Mouse (Mus musculus) left cerebral cortex, postnatal 4 days (tissue): ENCODE measurements around the gene Snx25. TPM values are rescaled to one million over a fixed set of nuclear protein-coding genes. Genes with fewer than 3 reads are reported as not detected.
A peak's percentile ranks its signal among the peaks of the same experiment; 100 is the strongest.

Experiments used
- DNase-seq: peaks from one replicate; pipeline ENCODE4 v3.0.0-alpha.2; 2022
- intact Hi-C: fragments of 180-260 bp; cut with DNase I; formaldehyde crosslinking; loops from one replicate; pipeline ENCODE4 v1.15.1; 2025
- total RNA-seq, 2 experiments: library from RNA; stranded (reverse); gene quantifications; 2 replicates each; pipeline ENCODE4 v1.2.3; 2021

Gene Snx25
- 10 to 100 TPM; 33.8 to 36.2 TPM for total RNA-seq

GRCm38 (mm10) chr8:46152064-46153031 is at the start of gene Snx25:
Gene Snx25 (minus strand): TSS chr8:46152159.
- intact Hi-C loops = no loop called here
- peak; percentile 92 for DNase-seq

GRCm38 (mm10) chr8:46197673-46198072 is 45.7 kb upstream of the Snx25 start:
- DNase-seq = no peak
- intact Hi-C loops = no loop called here

- intact Hi-C loops = no loop called here
- no peak for DNase-seq
Measured at GRCm38 (mm10) chr8:46196877-46197276, 44.9 kb upstream of the Snx25 start.

GRCm38 (mm10) chr8:46193100-46193499 is 41.1 kb upstream of the Snx25 start:
- intact Hi-C loops = no loop called here

GRCm38 (mm10) chr8:46185361-46185760 is 33.4 kb upstream of the Snx25 start:
- intact Hi-C loops = loop anchor here (5.0 kb wide), 1 partner anchor 52 kb away; no protein-coding TSS in a partner anchor

More at GRCm38 (mm10) chr8:46193100-46193499, 41.1 kb upstream of the Snx25 start:
- no peak for DNase-seq

GRCm38 (mm10) chr8:46180136-46180535 is 28.2 kb upstream of the Snx25 start:
- DNase-seq = no peak
- intact Hi-C loops = no loop called here

More at GRCm38 (mm10) chr8:46185361-46185760, 33.4 kb upstream of the Snx25 start:
- peak; percentile 57 for DNase-seq

- intact Hi-C loops = no loop called here
- DNase-seq = no peak
Measured at GRCm38 (mm10) chr8:46173651-46174050, 21.7 kb upstream of the Snx25 start.

GRCm38 (mm10) chr8:46163870-46164190 is 11.9 kb upstream of the Snx25 start:
- intact Hi-C loops = no loop called here
- DNase-seq = no peak

- DNase-seq = peak; percentile 96
- intact Hi-C loops = no loop called here
Measured at GRCm38 (mm10) chr8:46162953-46163869, 11.3 kb upstream of the Snx25 start.

GRCm38 (mm10) chr8:46153042-46153441 is 1.1 kb upstream of the Snx25 start:
- intact Hi-C loops = no loop called here
- DNase-seq = no peak

GRCm38 (mm10) chr8:46151202-46152062 is 527 bp downstream of the Snx25 start, which contains the start of gene Cfap97:
Gene Cfap97 (plus strand): TSS chr8:46151771.
- intact Hi-C loops = no loop called here
- peak; percentile 61 for DNase-seq

GRCm38 (mm10) chr8:46149782-46150181 is 2.2 kb downstream of the Snx25 start:
- no peak for DNase-seq
- intact Hi-C loops = no loop called here

- intact Hi-C loops = no loop called here
- no peak for DNase-seq
Measured at GRCm38 (mm10) chr8:46149306-46149705, 2.7 kb downstream of the Snx25 start.

GRCm38 (mm10) chr8:46146173-46146572 is 5.8 kb downstream of the Snx25 start:
- no peak for DNase-seq

GRCm38 (mm10) chr8:46143924-46144323 is 8.0 kb downstream of the Snx25 start:
- no peak for DNase-seq
- intact Hi-C loops = no loop called here

More at GRCm38 (mm10) chr8:46146173-46146572, 5.8 kb downstream of the Snx25 start:
- intact Hi-C loops = no loop called here

- DNase-seq = no peak
- intact Hi-C loops = no loop called here
Measured at GRCm38 (mm10) chr8:46143470-46143869, 8.5 kb downstream of the Snx25 start.

GRCm38 (mm10) chr8:46142498-46143081 is 9.4 kb downstream of the Snx25 start:
- intact Hi-C loops = no loop called here
- no peak for DNase-seq

- intact Hi-C loops = no loop called here
- DNase-seq = no peak
Measured at GRCm38 (mm10) chr8:46141688-46142087, 10.3 kb downstream of the Snx25 start.

GRCm38 (mm10) chr8:46140376-46141120 is 11.4 kb downstream of the Snx25 start:
- intact Hi-C loops = no loop called here
- no peak for DNase-seq
